Mouse (Mus musculus): ENCODE measurements around the gene Kpna1.
"Not testable (repeated sequence)": the region's sequence is repeated elsewhere in the genome, so short reads cannot be mapped to it uniquely, and the experiment has no call there.

The Kpna1 gene

DNA sequence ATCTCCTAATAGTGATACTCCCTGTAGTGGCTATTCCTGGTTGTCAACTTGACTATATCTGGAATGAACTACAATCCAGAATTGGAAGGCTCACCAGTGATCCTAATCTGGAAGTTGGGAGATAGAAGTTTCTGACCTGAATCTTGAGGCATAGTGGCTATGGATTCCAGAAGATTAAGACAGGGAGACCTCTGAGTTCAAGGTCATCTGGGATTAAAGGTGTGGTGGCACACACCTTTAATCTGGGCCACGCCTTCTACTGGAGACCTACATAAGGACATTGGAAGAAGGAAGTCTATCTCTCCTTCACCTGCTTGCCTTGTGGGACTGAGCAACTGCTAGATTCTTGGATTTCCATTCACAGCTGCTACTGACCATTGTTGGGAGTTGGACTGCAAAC, at the start of gene Kpna1:
Gene Kpna1 (plus strand): TSS at position 301 of the 400 bp plus-strand sequence.
- DNase-seq = not testable (repeated sequence)

- DNase-seq = no peak
Measured at GRCm38 (mm10) chr16:35932179-35933055, 46.1 kb upstream of the Kpna1 start.

GRCm38 (mm10) chr16:35933181-35933580, 45.4 kb upstream of the Kpna1 start:
- DNase-seq = no peak

GRCm38 (mm10) chr16:35938211-35939151, 40.1 kb upstream of the Kpna1 start, which contains the start of the genes Parp9 and Dtx3l:
Gene Parp9, plus strand, starts transcription at chr16:35938470.
Gene Dtx3l, minus strand, starts transcription at chr16:35939151.
- peak; percentile 26 for DNase-seq

- peak; percentile 5 for DNase-seq
Measured at GRCm38 (mm10) chr16:35939261-35939660, 39.3 kb upstream of the Kpna1 start.

- DNase-seq = peak; percentile 73
Measured at GRCm38 (mm10) chr16:35939690-35940089, 38.9 kb upstream of the Kpna1 start.

- no peak for DNase-seq
Measured at GRCm38 (mm10) chr16:35941382-35941781, 37.2 kb upstream of the Kpna1 start.

DNA sequence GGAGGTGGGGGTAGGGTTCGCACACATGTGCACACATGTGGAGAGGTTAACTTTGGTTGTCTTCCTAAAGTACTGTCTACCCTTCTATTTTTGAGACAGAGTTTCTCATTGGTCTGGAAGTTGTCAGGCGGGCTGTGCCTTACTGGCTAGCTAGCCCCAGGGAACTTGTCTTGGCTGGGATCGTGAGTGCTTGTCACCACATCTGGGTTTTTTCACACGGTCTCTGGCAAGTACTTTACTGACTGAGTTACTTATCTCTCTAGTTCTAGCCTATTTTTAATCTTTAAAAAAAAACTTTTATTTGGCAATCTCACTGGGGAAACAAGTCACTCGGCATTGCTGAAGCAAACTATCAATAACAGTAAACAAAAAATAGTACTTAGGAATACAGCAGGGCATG, 29.3 kb upstream of the Kpna1 start:
- DNase-seq = no peak

- DNase-seq = no peak
Measured at GRCm38 (mm10) chr16:35951216-35951615, 27.3 kb upstream of the Kpna1 start.

DNA sequence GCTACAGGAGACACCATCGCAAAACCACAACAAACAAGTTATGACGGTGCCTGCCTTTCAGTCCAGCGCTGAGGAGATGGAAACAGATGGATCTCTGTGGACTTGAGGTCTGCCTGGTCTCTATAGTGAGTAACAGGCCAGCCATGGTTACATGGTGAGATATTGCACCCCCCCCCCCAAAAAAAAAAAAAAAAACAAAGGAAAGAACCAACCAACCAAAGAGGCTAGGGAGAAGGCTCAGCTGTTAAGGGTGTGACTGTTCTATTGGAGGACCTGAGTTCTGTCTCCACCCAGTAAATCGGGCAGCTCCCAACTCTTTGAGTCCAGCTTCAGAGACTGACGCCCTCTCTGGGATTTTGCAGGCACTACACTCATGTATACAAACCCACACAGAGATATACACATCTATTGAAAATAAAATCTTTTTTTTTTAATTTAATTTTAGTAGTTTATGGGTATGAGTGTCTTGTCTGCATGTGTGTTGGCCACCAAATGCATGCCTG, 25.9 kb upstream of the Kpna1 start:
- no peak for DNase-seq

- DNase-seq = not testable (repeated sequence)
Measured at GRCm38 (mm10) chr16:35965991-35966390, 12.6 kb upstream of the Kpna1 start.

DNA sequence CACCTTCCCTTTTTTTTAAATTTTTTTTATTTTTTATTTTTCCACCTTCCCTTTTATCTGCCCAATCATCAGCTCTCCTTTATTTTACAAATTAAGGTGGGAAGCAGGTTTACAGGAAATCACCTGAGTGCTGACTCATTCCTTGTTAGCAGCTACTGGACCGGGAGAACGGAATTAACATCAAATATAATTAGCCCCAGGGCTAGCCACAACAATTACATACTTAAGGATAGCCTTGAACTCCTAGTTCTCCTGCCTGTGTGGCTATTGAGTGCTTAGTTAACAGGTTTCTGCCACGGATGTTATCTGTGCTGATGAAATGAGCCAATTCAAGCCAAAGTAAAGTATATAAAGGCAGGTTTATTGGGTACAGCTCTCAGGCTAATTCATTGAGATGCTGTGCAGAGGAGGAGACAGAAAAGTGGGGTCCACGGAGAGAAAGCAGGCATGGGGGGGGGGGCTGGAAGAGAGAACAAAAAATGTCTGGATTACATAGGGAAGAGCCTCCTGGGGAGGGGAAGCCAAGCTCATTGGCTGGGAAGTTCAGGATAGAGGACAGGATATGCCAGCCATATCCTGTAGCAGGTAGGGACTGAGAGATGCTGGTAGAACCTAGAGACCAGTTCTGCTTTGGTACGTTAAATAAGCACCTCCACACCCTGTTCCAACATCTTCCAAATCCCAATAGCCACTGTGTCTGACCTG, 12.0 kb upstream of the Kpna1 start:
- DNase-seq = no peak

GRCm38 (mm10) chr16:35967319-35967718, 11.2 kb upstream of the Kpna1 start:
- no peak for DNase-seq

- no peak for DNase-seq
Measured at GRCm38 (mm10) chr16:35968149-35968548, 10.4 kb upstream of the Kpna1 start.

DNA sequence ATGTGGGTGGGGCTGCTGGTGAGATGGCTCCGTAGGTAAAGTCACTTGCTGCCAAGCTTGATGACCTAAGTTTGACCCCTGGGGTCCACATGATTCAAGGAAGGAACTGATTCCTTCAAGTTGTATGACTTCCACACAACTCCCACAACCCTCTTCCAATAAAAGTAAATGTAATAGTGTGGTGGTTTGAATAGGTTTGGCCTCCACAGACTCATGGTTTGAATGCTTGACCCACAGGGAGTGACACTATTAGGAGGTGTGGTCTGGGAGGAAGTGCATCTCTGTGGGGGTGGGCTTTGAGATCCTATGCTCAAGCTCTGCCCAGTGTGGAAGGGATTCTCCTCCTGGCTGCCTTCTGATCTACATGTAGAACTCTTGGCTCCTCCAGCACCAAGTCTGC, 4.5 kb upstream of the Kpna1 start:
- DNase-seq = no peak

DNA sequence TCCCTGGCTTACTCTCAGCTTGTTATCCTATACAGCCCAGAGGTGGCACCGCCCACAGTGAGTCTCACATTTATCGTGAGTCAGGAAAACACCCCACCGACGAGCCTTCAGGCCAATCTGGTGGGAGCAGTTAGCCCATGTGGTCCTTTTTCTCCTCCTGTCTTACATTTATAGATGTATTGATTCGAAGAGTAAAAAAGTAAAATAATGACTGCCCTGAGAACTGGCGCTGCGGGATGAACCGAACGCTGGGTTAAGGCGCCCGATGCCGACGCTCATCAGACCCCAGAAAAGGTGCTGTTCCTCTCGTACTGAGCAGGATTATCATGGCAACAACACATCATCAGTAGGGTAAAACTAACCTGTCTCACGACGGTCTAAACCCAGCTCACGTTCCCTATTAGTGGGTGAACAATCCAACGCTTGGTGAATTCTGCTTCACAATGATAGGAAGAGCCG, 2.8 kb downstream of the Kpna1 start:
- peak; percentile 100 for DNase-seq

GRCm38 (mm10) chr16:35982506-35982901, 4.0 kb downstream of the Kpna1 start:
- DNase-seq = no peak

DNA sequence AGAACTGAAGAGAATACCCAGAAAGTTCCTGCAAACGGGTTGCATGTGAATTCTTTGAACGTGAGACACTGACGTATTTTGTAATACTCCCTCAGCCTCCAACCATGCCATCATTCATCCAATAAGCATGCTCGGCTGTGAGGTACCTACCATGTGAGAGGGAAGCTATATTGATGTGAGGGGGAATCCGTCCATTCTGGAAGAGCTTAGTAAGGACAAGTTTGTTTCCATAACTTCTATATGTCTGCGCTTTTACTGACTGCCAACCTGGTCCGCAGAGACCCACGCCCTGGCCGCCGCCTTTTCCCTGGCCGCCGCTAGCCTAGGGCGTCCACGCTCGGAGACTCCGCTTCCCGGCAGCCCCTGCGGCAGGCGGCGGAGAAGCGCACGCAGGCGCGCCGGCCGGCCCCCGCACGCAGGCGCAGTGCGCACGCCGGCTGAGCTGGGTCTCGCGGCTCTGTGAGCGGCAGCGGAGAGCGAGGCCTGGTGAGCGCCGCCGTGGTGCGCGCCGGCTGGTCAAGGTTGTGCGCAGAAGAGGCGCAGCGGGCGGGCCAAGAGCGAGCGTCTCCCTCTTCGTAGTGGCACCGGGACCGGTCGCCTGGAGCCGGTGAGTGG, 4.5 kb downstream of the Kpna1 start:
- DNase-seq = peak; percentile 90

DNA sequence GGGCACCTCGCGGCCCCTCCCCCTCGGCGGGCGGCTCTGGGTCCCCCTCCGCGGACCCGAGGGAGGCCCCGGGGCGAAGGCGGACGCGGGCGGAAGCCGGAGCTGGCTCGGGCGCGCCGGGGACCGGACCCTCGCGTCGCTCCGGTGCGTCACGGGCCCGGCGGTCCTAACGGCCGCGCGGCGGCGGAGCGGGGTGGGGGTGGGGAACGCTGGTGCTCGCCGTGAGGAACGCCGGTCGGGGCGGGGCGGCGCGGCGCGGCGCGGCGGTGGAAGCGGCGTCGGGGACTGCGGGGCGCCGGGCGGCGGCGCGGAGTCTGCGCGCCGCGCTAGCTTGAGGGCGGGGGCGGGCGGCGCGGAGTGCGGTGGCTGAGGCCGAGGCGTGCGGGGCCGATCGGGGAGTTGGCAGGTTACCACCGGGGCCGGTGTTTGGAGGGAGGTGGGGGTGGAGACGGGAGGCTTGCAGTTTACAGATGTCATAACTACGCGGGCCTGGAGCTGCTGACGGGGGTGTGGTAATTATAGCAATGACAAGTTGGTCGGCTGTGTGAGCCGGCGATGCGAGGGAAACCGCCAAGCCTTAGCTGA, 5.1 kb downstream of the Kpna1 start:
- DNase-seq = peak; percentile 75

GRCm38 (mm10) chr16:35984471-35984870, 5.9 kb downstream of the Kpna1 start:
- DNase-seq = no peak

DNA sequence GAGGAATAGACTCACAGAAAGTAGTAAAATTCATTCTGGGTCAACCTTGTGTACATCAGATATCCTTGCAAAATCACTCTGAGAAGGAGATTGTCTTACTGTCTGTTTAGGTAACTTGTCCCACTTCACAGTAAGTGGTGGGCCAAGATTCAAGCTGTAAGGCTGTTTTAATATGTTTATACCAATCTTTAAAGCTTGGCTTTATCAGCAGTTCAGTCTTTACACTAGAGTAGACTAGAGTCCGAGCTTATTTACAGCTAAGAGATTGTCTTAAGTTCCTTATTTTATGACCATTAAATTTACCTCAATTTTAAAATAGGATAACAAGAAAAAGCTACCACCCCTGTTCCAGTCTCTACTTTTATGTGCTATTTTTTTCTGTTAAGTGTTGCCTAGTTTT, 9.4 kb downstream of the Kpna1 start:
- no peak for DNase-seq

DNA sequence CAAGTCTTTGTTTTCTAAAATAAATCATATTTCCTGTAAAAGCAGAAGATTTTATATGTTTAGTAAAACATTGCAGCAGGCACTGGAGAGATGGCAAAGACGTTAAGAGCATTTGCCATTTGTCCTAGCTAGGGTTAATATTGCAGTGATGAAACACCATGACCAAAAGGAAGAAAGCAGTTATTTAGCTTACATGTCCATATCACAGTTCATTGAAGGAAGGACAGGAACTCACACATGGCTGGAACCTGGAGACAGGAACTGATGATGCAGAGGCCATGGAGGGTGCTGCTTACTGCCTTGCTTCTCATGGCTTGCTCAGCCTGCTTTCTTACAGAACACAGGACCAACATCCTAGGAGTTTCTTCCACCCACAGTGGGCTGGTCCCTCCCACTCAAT, 13.8 kb downstream of the Kpna1 start:
- no peak for DNase-seq
